Mouse (Mus musculus) erythroblast, adult 5-6 weeks (primary cell): ENCODE data around the gene Arf3. TPM values are rescaled to one million over a fixed set of nuclear protein-coding genes. Genes with fewer than 3 reads are reported as not detected.
"Not testable (repeated sequence)": the region's sequence is repeated elsewhere in the genome, so short reads cannot be mapped to it uniquely, and the experiment has no call there.

ENCODE experiments used
- ATAC-seq: replicated peaks from 2 replicates; pipeline ENCODE4 v1.8.0; 2016; ENCODE audit warnings: moderate number of reproducible peaks, mild to moderate bottlenecking, moderate TSS enrichment, inconsistent platforms; ENCODE audit not compliant: poor library complexity, low FRiP score, severe bottlenecking
- total RNA-seq, 2 experiments: library from RNA; stranded (forward) in 1 of 2; stranded (reverse) in 1 of 2; fragments of 150-400 nt in 1 of 2; fragments of 200-764, 138-1000 nt in 1 of 2; gene quantifications; 2 replicates each; pipeline versions ENCODE4 v1.2.3 to v1.2.4; 2015 to 2017; ENCODE audit warnings: low replicate concordance in 2 of 2

Gene Arf3
- 7.1 and 8.4 TPM in 2 replicates for total RNA-seq (2015; ENCODE audit: low replicate concordance)
- 4.6 and 8.1 TPM in 2 replicates for total RNA-seq (2017; ENCODE audit: low replicate concordance)

DNA sequence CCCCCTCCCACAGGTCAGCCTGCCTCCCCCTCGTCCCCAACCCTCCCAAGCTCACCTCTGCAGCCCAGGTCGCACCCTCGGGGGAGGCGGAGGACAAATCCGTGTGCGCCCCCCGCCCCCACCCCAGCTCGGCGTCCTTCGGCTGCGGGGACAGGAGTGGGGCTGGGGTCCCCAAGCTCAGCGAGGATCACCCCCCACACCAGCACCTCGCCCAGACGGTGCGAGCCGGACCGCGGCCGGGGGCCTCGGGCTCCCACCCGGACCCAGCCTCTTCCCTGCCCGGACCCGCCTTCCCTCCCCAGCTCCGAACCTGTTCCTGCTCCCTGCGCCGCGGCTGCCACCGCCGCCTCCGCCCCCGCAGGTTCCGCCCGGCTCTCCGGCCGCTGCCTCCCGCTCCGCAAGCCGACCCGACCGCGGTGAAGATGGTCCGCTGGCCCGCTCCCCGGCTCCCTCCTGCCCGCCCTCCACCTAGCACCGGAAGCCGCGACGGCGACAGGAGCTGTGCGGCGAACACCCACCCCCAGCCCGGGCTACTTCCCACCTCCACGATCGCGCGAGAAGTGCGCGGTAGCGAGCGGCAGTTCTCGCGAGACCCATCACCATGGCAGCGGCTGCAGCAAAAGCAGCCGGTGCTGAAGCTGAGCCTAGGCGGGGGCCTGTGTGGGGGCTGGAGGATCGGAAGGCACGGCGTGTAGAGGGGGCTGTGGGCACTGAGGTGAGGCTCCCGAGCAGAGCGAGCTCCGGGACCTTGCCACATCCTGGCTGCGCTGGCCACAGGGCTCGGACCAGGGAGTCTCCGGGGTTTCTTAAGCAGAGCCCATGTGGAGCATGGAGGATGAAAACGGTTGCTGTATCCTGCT lies at the start of gene Arf3:
Gene Arf3 (minus strand): TSS at position 545 of the 860 bp plus-strand sequence.
- ATAC-seq: peak; percentile 82

DNA sequence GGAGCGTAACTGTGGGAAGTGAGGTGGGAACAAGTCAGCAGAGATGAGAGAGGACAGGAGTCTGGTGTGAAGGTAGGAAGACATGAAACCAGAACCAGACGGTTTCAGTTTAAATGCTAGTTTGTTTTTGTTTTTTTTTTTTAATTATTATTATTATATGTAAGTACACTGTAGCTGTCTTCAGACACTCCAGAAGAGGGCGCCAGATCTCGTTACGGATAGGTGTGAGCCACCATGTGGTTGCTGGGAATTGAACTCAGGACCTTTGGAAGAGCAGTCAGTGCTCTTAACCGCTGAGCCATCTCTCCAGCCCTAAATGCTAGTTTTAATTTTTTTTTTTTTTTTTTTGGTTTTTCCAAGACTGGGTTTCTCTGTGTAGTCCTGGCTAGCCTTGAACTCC lies 47.2 kb upstream of the Arf3 start:
- ATAC-seq: not testable (repeated sequence)

DNA sequence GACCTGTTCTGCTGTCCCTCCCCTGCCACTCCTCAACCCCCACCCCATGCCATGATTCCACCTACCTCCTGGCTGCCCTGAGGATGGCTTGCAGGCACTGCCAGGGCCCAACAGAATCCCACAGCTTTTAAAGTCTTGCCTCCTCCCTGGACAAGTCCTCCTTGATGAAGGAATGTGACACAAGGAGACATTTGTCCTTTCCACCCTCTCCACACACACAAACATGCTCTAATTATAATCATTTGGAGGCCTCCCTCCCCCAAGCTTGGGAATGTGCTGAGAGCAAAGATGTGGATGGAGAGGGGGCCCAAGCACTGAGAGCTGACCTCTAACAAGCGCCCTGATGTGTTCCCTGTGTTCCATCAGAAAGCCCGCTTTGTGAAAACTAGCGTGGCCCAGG lies 46.4 kb upstream of the Arf3 start, which contains the start of gene Ddn:
Gene Ddn (minus strand): TSS at position 101 of the 400 bp plus-strand sequence.
- ATAC-seq: no peak

DNA sequence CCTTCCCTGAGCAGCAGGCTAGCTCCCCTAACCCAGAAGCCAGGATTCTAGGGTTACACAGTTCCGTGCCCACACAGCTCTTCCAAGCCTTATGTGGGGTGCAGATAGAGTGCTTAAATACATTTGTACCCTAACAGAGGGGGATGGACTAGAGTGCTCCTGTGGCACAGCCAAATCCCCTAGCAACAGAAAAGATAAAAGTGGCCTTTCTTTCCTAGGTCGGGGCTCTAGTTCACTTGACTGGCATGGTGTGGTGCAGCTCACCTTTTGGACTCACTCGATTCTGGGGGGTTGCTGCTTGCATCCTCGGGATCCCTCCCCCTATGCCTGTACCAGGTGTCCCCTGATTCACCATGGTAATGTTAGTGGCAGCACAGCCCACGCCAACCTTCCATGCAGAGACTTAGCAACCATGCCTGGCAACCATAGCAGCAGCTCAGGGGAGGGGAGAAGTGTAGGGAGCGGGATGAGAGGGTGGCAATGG lies 45.7 kb upstream of the Arf3 start:
- no peak for ATAC-seq

DNA sequence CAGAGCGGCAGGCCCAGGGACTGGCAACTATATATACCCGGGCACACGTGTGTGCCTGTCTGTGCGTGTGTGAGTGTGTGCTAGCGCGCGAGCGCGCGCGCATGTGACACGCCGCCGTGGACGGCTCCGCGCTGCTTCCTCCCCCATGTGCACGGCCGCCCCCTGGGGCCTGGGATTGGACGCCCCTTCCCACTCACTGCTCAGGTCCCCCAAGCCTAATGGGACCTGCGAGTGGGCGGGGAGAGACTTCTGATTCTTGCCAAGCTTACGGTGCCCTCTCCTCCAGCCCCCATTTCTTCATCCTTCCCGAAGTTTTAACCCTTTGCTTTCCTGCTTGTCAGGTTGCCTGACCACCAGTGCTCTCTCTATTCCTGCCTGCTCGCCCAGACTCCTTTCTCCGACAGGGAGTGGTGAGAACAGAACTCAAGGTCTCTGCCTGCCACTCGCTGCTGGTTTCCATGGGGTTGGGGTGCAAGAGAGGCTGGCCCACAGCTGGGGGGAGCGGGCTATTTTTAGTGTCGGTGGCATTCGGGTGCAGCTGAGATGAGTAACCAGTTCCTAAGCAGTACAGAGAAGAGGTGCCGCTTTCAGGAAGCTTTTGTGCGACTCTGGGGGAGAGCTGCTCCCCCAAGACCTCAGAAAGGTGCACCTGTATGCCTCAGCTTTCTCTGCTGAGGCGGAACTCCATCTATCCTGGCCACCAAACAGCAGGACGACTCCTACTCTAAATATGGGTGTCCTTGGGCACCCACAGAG lies 45.1 kb upstream of the Arf3 start:
- no peak for ATAC-seq

DNA sequence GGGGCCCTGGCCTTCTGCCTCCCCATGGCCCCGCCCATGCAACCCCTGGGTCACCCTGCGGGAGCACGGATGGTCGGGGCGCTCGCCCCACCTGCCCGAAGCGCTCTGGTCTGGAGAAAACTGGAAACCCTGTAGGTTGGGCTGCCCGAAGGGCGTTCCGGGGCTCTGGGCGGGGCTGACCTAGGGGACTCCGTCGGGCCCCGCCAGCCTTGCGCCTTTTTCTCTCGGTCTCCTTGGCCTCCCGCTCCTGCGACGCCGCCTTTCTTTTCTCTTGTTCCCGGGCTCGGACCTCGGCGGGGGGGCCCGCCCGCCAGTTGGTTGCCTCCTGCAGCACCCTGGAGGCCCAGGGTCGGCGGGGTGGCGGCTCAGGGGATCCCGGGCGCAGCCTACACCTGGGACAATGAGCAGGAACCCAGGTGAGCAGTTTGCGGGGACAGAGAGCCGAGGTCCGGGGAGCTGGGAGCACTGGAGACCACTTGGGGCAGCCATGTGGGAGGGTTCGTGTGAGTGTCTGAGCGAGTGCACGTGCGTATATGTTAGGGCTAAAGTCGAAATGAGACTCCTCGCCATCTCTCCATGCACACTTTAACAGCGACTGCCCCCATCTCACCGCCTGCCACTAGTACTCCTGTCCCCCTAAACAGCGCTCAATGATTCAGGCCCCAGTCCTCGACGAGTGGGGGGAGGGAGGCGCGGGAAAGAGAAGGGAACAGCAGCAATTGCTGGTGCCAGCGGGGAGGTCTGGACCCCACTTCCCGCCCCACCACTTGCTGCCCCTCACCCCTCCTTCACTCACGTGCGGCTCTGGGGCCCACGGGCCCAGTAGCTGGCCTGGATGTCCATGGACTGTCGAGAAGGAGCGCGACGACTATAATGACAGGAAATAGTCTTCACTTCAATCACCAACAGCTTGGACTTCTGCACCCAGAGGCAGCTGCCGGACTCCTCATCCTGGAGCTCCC lies 44.1 kb upstream of the Arf3 start:
- ATAC-seq: no peak

DNA sequence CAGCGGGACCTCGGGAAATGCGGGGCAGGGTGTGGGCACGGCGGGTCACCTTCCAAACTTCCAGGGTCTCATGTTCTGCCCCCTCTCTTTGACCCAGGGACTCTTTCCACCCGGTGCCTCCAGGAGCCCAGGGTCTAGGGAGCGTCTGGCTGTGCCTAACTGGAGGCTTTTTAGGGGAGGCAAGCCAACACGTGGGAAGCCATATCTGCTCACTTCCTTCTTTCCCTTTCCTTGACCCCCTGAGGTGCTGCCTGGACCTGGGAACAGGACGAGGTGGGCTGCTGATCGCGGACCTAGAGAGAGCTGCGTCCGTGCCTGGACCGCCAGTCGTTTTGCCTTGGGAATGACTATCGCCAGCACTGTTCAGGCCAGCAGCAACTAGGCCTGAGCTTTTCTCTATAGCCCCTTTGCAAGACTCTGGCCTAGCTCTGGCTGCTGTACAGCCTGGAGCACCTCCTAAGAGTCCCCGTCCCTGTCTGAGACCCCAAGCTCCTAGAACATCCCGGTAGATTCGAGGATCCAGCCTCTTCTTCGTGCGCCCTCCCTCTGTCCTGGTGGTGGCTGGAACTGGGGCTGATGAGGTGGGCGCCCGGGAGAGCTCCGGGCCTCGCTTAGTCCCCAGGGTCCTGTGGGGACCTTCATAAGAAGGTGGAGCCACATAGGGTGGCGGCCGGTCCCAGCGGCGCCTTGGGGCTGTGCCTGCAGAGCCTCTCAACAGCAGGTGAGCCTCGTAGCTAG lies 43.2 kb upstream of the Arf3 start:
- ATAC-seq: no peak

DNA sequence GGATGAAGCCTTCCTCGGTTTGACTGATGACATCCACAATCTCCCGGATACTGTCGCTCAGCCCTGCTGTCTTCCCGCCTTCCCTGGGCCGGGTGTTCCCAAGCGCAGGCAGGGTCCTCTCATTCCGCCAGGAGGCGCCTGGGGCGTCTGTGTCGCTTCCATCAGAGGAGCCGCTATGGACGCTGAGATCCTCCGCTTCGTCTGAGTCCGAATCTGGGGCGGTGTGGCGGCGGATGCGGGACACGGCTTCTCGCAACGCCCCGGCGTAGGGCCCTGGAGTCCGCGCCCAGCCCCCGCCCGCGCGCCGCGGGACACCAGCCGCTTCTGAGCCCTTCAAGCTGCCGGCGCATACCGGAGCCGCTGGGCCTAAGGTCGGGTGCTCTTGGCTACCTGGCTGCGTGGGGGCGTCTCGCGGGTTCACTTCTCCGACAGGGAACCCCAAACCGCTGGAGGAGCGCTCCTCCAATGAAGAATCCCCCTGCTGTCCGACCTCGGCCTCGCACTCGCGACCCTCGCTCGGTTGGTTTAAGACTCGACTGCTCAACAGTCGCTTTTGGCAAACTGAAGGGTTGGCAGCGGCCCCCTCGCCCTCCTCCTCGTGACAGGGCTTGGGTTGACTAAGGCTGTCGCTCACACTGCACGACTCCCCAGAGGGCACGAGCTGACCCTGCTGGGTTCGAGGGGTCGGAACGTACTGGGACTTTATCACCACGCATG lies 42.5 kb upstream of the Arf3 start:
- no peak for ATAC-seq

DNA sequence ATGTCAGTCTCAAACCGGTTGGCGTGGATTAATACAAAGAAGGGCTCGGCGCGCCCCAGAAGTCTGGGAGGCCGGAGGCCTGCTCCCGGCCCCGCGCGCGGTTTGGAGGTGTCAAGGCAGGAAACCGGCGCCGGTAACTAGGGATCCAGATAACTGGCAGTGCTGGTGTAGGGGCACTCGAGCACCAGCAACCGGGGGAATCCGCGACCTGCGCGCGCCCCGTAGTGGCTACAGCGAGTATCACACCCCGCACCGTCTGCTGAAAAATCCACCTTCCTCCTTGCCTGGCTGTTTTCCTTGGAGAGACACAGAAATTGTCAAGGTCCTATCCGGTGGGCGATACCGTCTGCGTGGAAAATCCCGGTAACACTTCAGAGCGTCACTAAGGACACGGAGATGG lies 41.0 kb upstream of the Arf3 start:
- ATAC-seq: peak; percentile 62

DNA sequence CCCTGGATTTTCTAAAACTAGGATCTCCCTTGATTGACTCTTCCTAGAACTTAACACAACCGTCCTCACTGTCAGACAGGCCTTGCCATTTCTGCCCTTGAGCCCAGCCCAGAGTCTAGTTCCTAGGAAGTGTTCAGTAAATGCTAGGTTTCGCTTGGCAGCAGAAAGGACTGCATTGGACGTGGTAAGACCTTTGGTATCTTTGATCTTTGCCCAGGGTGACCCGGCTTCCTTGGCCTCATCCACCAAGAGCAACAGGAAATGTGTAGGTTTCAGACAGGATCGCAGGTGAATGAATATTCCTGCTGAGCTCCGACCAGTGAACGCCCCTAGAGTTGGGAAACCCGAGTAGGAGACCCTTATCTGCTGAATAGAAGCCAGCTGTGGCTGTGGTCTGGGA lies 39.9 kb upstream of the Arf3 start:
- ATAC-seq: no peak

DNA sequence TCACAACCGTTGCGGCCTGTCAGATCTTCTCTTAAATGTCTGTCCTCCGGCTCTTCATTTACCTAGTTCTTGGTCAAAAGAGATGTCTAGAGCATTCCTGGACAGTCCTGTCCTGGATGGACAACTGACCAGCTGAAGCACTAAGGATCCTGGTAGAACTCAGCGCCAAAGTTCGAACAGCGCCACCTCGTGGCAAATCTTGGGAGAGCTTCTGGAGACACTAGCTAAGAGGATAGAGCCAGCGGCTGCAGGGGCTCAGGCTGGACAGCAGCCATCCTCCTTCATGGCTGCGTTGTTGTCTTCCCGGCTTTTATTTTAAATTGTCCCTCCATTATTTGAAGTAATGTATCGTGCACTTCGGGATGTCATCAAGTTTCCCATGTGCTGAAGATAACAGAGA lies 36.4 kb upstream of the Arf3 start:
- ATAC-seq: peak; percentile 67

DNA sequence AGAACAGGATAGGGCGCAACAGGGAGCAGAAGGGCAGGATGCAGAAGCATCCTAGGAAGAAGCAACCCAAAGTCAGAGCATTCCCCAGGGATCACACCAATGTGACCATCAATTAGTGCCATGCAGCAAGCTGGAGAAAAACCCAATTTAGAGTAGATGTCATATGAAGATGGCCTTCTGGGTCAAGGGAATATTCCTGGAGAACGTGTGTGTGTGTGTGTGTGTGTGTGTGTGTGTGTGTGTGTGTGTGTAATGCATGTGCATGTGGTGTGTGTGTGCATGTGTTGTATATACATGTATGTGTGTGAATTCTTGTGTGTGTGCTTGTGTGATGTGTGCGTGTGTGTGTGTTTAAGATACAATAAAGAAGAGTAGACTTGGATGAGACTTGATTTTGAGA lies 35.9 kb upstream of the Arf3 start:
- no peak for ATAC-seq

DNA sequence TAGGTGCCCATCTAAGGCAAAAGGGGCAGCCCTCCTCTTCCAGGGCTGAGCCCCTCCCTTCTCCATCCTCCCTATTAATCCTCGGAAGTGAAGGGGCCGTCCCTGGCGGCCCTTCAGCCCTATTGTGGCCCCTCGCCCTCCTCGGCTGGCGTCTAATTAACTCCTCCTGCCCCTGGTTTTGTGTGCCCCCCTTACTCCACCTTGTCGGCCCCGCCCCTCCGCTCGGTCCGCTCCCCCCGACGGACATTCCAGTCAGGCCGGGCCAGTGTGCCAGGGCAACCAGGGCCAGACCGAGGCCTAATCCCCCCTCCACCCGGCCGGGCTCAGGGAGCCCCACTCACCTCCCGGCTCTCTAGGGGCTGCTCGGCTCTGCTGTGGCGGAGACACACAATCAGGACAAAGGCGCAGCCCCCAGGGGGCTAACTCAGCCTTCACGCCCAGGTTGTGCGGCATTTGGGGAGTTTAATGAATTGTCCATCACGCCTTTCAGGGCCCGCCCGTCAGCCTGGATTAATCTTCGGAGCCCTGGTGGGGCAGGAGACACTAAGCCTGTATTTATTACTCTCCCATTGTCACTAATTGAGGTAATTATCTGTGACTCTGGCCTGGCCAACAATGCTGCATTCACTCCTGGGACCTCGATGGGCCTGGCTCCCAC lies 35.0 kb upstream of the Arf3 start:
- no peak for ATAC-seq

DNA sequence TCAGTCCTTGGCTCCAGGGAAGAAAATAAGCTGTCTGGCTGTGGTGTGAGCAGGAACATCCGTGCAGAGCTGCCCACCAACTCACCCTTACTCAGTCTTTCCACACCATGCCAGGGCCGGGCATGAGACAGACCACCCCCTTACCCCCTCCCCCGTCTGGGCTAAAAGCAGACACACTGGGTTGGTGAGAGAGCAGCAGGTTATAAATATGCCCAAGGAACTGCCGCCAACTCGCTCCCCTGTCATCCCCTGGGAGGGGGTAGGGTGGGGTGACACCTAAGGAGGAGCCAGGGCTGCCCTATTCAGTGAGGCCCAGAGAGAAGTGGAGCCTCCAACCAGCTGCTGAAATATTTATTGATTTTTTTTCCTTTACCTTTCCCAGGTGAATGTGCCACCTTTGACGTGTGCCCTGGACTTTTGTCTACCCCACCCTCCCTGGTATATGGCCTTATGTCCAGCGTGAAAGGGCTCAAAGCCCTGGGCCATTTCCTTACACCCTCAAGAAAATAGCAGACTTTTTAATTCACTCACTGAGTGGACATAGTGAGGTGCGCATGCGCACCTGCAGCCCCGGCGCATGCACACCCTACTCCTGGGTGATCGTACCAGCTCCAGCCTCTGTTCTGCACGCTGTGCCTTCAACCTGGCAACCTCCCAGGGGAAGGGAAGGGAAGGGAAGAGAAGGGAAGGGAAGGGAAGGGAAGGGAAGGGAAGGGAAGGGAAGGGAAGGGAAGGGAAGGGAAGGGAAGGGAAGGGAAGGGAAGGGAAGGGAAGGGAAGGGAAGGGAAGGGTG lies 34.0 kb upstream of the Arf3 start:
- ATAC-seq: no peak

DNA sequence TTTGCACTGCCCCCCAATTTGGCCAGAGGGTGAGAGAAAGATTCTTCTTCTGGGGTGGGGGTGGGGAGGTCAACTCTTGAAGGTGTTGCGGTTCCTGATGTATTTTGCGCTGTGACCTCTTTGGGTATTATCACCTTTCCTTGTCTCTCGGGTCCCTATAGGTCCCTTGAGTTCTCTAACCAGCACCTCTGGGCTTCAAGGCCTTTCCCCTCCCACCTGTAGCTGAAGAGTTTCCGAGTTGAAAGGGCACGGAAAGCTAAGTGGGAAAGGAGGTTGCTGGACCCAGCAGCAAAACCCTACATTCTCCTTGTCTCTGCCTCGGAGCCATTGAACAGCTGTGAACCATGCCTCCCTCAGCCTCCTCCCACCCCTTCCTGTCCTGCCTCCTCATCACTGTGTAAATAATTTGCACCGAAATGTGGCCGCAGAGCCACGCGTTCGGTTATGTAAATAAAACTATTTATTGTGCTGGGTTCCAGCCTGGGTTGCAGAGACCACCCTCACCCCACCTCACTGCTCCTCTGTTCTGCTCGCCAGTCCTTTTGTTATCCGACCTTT lies 30.2 kb upstream of the Arf3 start:
- no peak for ATAC-seq

DNA sequence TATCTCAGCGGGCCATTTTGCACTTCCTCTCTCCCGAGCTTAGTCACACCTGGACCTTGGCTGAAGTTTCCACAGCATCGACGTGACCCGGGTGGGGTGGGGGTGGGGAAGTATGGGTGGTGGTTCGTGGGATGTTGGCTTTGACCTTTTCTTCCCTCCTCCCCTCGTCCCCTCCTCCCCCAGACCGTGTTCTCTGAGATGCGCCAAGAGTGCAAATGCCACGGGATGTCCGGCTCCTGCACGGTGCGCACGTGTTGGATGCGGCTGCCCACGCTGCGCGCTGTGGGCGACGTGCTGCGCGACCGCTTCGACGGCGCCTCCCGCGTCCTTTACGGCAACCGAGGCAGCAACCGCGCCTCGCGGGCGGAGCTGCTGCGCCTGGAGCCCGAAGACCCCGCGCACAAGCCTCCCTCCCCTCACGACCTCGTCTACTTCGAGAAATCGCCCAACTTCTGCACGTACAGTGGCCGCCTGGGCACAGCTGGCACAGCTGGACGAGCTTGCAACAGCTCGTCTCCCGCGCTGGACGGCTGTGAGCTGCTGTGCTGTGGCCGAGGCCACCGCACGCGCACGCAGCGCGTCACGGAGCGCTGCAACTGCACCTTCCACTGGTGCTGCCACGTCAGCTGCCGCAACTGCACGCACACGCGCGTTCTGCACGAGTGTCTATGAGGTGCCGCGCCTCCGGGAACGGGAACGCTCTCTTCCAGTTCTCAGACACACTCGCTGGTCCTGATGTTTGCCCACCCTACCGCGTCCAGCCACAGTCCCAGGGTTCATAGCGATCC lies 29.4 kb upstream of the Arf3 start:
- ATAC-seq: no peak
